Mouse (Mus musculus) midbrain, embryonic 16.5 days (tissue): Measurements from ENCODE around the gene Phc2. TPM values are rescaled to one million over a fixed set of nuclear protein-coding genes. Genes with fewer than 3 reads are reported as not detected.
A peak's percentile ranks its signal among the peaks of the same experiment; 100 is the strongest.

Source experiments
- ATAC-seq: fragments of 200-750 bp; cut with Nextera tagmentation; 2 replicates; pipeline ENCODE4 v1.8.0; 2017; ENCODE audit warnings: moderate TSS enrichment
- H3K27ac ChIP-seq: fragments of 300-500 bp; sonication (generic); 2 replicates; pipeline ENCODE4 v1.5.1; 2014; ENCODE audit warnings: mild to moderate bottlenecking, low read length, mixed read lengths
- H3K27me3 ChIP-seq: fragments of 300-500 bp; sonication (generic); 2 replicates; pipeline ENCODE4 v1.6.1; 2014; ENCODE audit warnings: low read depth, low read length, mixed read lengths; ENCODE audit not compliant: control insufficient read depth, insufficient read depth
- H3K36me3 ChIP-seq: fragments of 300-500 bp; sonication (generic); 2 replicates; pipeline ENCODE4 v1.6.1; 2014; ENCODE audit warnings: mild to moderate bottlenecking, low read length, moderate library complexity, mixed read lengths; ENCODE audit not compliant: control insufficient read depth, insufficient read depth
- H3K4me1 ChIP-seq: fragments of 300-500 bp; sonication (generic); 2 replicates; pipeline ENCODE4 v1.6.1; 2014; ENCODE audit warnings: mild to moderate bottlenecking, low read length, mixed read lengths; ENCODE audit not compliant: control insufficient read depth, insufficient read depth
- H3K4me2 ChIP-seq: fragments of 300-500 bp; sonication (generic); 2 replicates; pipeline ENCODE4 v1.6.1; 2014; ENCODE audit warnings: mild to moderate bottlenecking, low read length, mixed read lengths
- H3K4me3 ChIP-seq: fragments of 300-500 bp; sonication (generic); 2 replicates; pipeline ENCODE4 v1.5.1; 2014; ENCODE audit warnings: low read depth, mild to moderate bottlenecking, low read length, moderate library complexity, mixed read lengths
- H3K9ac ChIP-seq: fragments of 300-500 bp; sonication (generic); 2 replicates; pipeline ENCODE4 v1.6.1; 2014; ENCODE audit warnings: low read depth, low read length, mixed read lengths
- H3K9me3 ChIP-seq: fragments of 300-500 bp; sonication (generic); replicated peaks from 2 replicates; pipeline ENCODE4 v1.6.1; 2014; ENCODE audit warnings: mild to moderate bottlenecking, low read length, mixed read lengths; ENCODE audit not compliant: control insufficient read depth, poor library complexity, severe bottlenecking
- WGBS: fragments of 180-500 bp; shearing (Covaris S2); extraction: QIAGEN DNeasy Blood & Tissue Kit; methylation state at CpG from one replicate; pipeline ENCODE4 v1.1.7; 2014; 5-methylcytosine and 5-hydroxymethylcytosine counted together
- polyA plus RNA-seq: library from polyadenylated mRNA; unstranded; fragments of >200 nt; fragmentation: Nextera tagmentation; extraction: Ambion mirVana; gene quantifications from 2 replicates; pipeline ENCODE4 v1.2.1, GENCODE M21; 2015

Gene Phc2
- polyA plus RNA-seq, 1 experiment from 2014 or later: 19.5 TPM

DNA sequence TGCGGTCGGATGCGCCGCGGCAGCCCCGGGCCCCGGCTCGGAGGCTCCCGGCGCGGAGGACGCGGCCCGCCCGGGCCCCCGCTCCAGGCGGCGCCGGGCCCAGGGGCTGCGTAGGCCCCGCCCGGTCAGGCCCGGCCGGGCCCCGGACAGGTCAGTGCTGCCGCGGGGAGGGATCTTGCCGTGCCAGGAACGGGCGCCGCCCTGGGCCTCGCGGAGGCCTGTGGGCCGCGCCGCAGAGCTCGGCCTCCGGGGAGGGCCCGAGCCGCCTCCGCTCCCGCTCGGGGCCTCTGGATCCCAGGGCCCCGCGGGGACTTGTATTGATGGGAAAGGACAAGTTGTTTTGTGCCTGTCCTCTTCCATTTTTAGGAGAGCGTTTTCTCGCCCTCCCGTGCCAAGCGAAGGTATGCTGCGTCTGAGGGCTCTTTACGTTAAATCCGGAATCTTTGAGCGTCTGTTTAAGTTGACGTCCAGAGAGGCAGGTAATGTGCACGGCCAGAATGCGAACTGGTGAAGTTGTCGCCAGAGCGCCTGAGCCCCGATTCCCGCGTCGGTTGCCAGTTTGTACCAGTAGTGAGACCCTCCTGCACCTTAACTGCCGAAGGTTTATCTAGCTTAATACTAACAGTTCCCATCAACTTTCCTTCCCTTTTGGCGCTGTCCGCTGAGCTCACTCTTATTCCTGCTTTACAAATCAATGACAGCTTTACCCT, 73.4 kb downstream of the Phc2 start:
- Histone ChIP-seq H3K27ac (peak overlapping the region; percentile 97), H3K4me3 (peak overlapping the region; percentile 98), H3K4me2 (peak overlapping the region; percentile 97), H3K4me1 (peaks cover 50% of the 10 kb centered on the region), H3K9ac (peak overlapping the region; percentile 100), H3K27me3 (no peaks in the 10 kb centered on the region), H3K36me3 (no peaks in the 10 kb centered on the region), H3K9me3 (no peaks in the 10 kb centered on the region)
- peak; percentile 57; the same call in 1 of the 2 replicates for ATAC-seq
- WGBS: under 1% methylated on average over 56 of the region's 65 CpGs

DNA sequence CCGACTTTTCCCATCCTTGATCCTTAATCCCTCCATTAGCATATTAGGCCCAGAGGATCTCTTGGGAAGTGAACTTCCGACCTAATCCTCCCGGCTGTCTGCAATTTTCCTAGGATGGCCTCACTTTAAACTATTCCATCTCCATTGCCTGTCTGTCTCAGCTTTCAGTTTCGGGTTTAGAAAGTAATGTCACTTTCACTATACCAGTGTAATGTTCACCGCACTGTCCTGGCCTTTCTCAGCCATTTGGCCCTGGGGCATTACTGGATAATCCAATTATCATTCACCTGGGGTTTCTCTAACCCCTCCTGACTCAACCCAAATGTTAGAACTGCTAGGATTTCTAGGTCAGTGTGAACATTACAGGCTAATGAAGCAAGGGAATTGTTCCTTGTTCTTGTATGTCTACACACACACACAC, 73.9 kb downstream of the Phc2 start:
- no peaks in the 10 kb centered on the region for H3K27me3 ChIP-seq
- H3K4me1 ChIP-seq: peaks cover 56% of the 10 kb centered on the region
- no peaks in the 10 kb centered on the region for H3K9me3 ChIP-seq
- H3K4me2 ChIP-seq: peak overlapping the region; percentile 97
- under 1% methylated on average over 5 of the region's 5 CpGs for WGBS
- H3K27ac ChIP-seq: peak overlapping the region; percentile 97
- peak overlapping the region; percentile 100 for H3K9ac ChIP-seq
- H3K36me3 ChIP-seq: no peaks in the 10 kb centered on the region
- peak; percentile 15; the same call in 1 of the 2 replicates for ATAC-seq
- peak overlapping the region; percentile 98 for H3K4me3 ChIP-seq

- WGBS: 1% methylated on average over 15 of the region's 15 CpGs
- Histone ChIP-seq H3K9ac (peak overlapping the region; percentile 100), H3K4me1 (peaks cover 63% of the 10 kb centered on the region), H3K27me3 (no peaks in the 10 kb centered on the region), H3K27ac (peak overlapping the region; percentile 97), H3K4me3 (peak overlapping the region; percentile 98), H3K4me2 (peak overlapping the region; percentile 97), H3K36me3 (no peaks in the 10 kb centered on the region), H3K9me3 (no peaks in the 10 kb centered on the region)
- no peak for ATAC-seq
Observed at GRCm38 (mm10) chr4:128729033-128729708, 74.7 kb downstream of the Phc2 start.

DNA sequence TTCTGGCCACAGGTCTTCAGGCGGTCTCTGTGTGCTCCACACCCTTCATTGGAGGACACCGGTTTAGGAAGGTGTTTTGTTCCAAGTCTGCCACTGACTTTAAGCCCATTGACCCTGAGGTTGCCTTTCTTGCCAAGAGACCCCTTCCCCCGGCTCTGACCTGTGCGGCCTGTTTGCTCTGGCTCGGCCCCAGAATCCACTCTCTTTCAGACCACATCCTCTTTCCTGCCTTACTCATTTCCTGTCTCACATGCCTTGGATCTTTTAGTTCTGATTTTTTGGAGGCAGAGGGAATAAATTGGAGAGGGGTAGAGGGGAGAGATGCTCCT, 75.2 kb downstream of the Phc2 start:
- peak overlapping the region; percentile 97; the same call in 1 of the 2 replicates for H3K27ac ChIP-seq
- peak overlapping the region; percentile 97 for H3K4me2 ChIP-seq
- H3K36me3 ChIP-seq: no peaks in the 10 kb centered on the region
- H3K9ac ChIP-seq: peak overlapping the region; percentile 100
- WGBS: under 1% methylated on average over 5 of the region's 5 CpGs
- no peak for ATAC-seq
- H3K9me3 ChIP-seq: no peaks in the 10 kb centered on the region
- peaks cover 68% of the 10 kb centered on the region for H3K4me1 ChIP-seq
- H3K4me3 ChIP-seq: peak overlapping the region; percentile 98
- no peaks in the 10 kb centered on the region for H3K27me3 ChIP-seq

- H3K4me2 ChIP-seq: peak overlapping the region; percentile 97
- H3K36me3 ChIP-seq: no peaks in the 10 kb centered on the region
- H3K4me3 ChIP-seq: peak overlapping the region; percentile 98
- WGBS: 24% methylated on average over 6 of the region's 6 CpGs
- no peak for ATAC-seq
- no peak overlapping the region for H3K27ac ChIP-seq
- H3K27me3 ChIP-seq: no peaks in the 10 kb centered on the region
- no peaks in the 10 kb centered on the region for H3K9me3 ChIP-seq
- peaks cover 74% of the 10 kb centered on the region for H3K4me1 ChIP-seq
- H3K9ac ChIP-seq: peak overlapping the region; percentile 100
Observed at GRCm38 (mm10) chr4:128730271-128730670, 75.8 kb downstream of the Phc2 start.

DNA sequence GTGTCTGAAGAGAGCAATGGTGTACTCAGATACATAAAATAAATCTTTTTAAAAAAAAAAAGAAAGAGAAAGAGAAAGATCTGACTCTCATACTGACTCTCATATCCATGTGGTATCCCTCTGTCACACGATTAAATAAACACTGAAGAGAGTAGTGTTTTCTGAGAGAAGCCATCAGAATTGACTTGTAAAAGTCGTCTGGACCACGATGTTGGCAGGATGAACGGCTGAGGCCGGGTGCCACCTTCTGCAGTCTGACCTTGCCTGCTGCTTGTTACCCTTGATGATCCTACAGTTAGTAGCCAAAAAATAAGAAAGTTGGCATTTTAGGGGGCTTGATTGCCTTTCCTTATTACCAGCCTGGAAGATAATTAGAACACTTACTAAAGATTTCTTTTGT, 78.3 kb downstream of the Phc2 start:
- Histone ChIP-seq H3K4me2 (no peak overlapping the region), H3K27ac (no peak overlapping the region), H3K9me3 (no peaks in the 10 kb centered on the region), H3K36me3 (no peaks in the 10 kb centered on the region), H3K27me3 (no peaks in the 10 kb centered on the region), H3K9ac (no peak overlapping the region), H3K4me3 (no peak overlapping the region), H3K4me1 (peaks cover 86% of the 10 kb centered on the region)
- ATAC-seq: no peak
- 31% methylated on average over 5 of the region's 5 CpGs for WGBS

GRCm38 (mm10) chr4:128733496-128733895, 79.0 kb downstream of the Phc2 start:
- H3K36me3 ChIP-seq: no peaks in the 10 kb centered on the region
- H3K27me3 ChIP-seq: no peaks in the 10 kb centered on the region
- H3K9ac ChIP-seq: peak overlapping the region; percentile 1; the same call in 1 of the 2 replicates
- no peak for ATAC-seq
- no peak overlapping the region for H3K4me3 ChIP-seq
- H3K9me3 ChIP-seq: no peaks in the 10 kb centered on the region
- H3K4me1 ChIP-seq: peaks cover 91% of the 10 kb centered on the region
- H3K27ac ChIP-seq: peak overlapping the region; percentile 74
- H3K4me2 ChIP-seq: peak overlapping the region; percentile 3
- 22% methylated on average over 6 of the region's 6 CpGs for WGBS

- no peaks in the 10 kb centered on the region for H3K27me3 ChIP-seq
- WGBS: 6% methylated on average over 5 of the region's 5 CpGs
- ATAC-seq: peak; percentile 57
Observed at GRCm38 (mm10) chr4:128734217-128734616, 79.7 kb downstream of the Phc2 start.

More at GRCm38 (mm10) chr4:128734217-128734616, 79.7 kb downstream of the Phc2 start:
- Histone ChIP-seq H3K9me3 (no peaks in the 10 kb centered on the region), H3K9ac (peak overlapping the region; percentile 1; the same call in 1 of the 2 replicates), H3K4me2 (peak overlapping the region; percentile 3), H3K27ac (peak overlapping the region; percentile 74), H3K4me1 (peaks cover 85% of the 10 kb centered on the region), H3K36me3 (no peaks in the 10 kb centered on the region), H3K4me3 (no peak overlapping the region)
